Mouse (Mus musculus) adipose tissue, adult 10 weeks (tissue): Measurements from ENCODE around the gene Fibcd1. TPM values are rescaled to one million over a fixed set of nuclear protein-coding genes. Genes with fewer than 3 reads are reported as not detected.

Source experiments
- polyA plus RNA-seq: library from polyadenylated mRNA; stranded (reverse); fragments of 350-450 nt; fragmentation: Illumina TruSeq; extraction: RNeasy Lipid Tissue Mini Kit (QIAGEN cat#74804); gene quantifications from one replicate; pipeline ENCODE4 v1.2.3, GENCODE M21; 2014; ENCODE audit warnings: low read depth, low replicate concordance

The Fibcd1 gene
- polyA plus RNA-seq, result 1.3 TPM

DNA sequence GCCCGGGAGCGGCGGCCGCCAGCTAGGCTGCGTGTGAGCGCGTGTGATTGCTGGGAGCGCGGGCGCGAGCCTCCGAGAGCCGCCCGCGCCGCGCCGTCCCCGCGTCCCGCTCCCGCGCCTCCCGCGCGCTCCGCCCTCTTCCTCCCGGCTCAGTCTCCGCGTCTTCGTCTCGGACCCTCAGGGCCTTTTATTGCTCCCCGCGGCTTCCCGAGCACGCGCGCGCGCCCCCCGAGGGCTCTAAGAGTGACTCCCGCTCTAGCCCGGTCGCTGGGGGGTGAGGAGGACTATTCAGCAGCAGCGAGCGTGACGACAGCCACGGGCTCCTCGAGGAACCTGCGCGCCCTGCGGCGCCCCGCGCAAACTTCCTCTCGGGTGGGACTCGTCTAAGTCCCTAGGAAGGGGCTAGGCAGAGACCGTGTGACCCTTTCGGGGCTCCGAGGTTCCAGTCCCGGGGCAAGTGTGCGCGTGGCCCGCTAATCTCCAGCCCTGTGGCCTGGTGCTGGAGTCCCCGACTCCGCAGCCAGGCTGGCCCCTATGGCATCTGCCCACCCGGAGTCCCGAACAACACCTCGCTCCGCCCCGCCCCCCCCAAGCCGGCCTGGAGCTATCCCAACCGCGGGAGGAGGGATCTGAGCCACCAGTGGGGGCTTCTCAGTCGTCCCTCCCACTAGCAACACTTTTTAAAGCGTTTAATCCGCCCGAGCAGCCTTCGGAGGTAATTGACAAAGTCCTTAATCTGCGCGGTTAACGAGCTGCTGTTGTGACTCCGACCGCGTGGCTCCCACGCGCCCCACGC, at the start of gene Fibcd1:
TSS of gene Fibcd1 (minus strand) at position 110 of the 796 bp plus-strand sequence.

GRCm38 (mm10) chr2:31887030-31887429, 41.2 kb upstream of the Fibcd1 start, which contains the start of gene Lamc3:
TSS of gene Lamc3 (plus strand) at chr2:31887291.

GRCm38 (mm10) chr2:31810444-31810843, 35.4 kb downstream of the Fibcd1 start, which contains the start of gene Qrfp:
TSS of gene Qrfp (minus strand) at chr2:31810580.

Other genes starting within 250 kb of the Fibcd1 start
- not detected for gene Prdm12, start 206.0 kb downstream of the Fibcd1 start, polyA plus RNA-seq
- 18.6 TPM for gene Exosc2, start 175.3 kb downstream of the Fibcd1 start, polyA plus RNA-seq
- 35.3 TPM for gene Abl1, start 157.6 kb downstream of the Fibcd1 start, polyA plus RNA-seq
- 1.1 TPM for gene Qrfp, start 35.4 kb downstream of the Fibcd1 start, polyA plus RNA-seq
- 12.0 TPM for gene Lamc3, start 41.3 kb upstream of the Fibcd1 start, polyA plus RNA-seq
- 2.9 TPM for gene Aif1l, start 104.1 kb upstream of the Fibcd1 start, polyA plus RNA-seq
- gene Nup214, start 128.4 kb upstream of the Fibcd1 start, polyA plus RNA-seq, result 23.1 TPM
- 2.9 TPM for gene Fam78a, start 238.9 kb upstream of the Fibcd1 start, polyA plus RNA-seq
- gene Plpp7, start 249.5 kb upstream of the Fibcd1 start, polyA plus RNA-seq, result 1.8 TPM